Mouse (Mus musculus) liver, postnatal 0 days (tissue): ENCODE results near the gene Fgfr1op.

Experiments
- CTCF ChIP-seq: sonication (generic); IDR thresholded peaks from 2 replicates; pipeline ENCODE4 v1.5.1; 2016; ENCODE audit warnings: antibody characterized with exemption, low read depth
- EP300 ChIP-seq: IDR thresholded peaks from 2 replicates; pipeline ENCODE4 v1.6.1; 2016; ENCODE audit warnings: antibody characterized with exemption, low read depth, mild to moderate bottlenecking

- TF ChIP-seq CTCF (no peak), EP300 (no peak)
Observed at GRCm38 (mm10) chr17:8232089-8232488, 66.8 kb downstream of the Fgfr1op start.
